Mouse (Mus musculus) layer of hippocampus, postnatal 36 days (tissue): Measurements from ENCODE around the gene Cygb. TPM values are rescaled to one million over a fixed set of nuclear protein-coding genes. Genes with fewer than 3 reads are reported as not detected.
"Not testable (repeated sequence)": the region's sequence is repeated elsewhere in the genome, so short reads cannot be mapped to it uniquely, and the experiment has no call there.

ENCODE experiments used
- DNase-seq, 2 experiments: peaks; one replicate each; pipeline ENCODE4 v3.0.0; 2022
- total RNA-seq, 2 experiments: library from RNA; stranded (reverse); gene quantifications; 2 replicates each; pipeline ENCODE4 v1.2.3; 2021

The Cygb gene
- total RNA-seq, 2 experiments from 2014 or later: 72.2 to 74.8 TPM

- DNase-seq: no peak
Measured at GRCm38 (mm10) chr11:116615735-116616437, 38.2 kb downstream of the Cygb start.

DNA sequence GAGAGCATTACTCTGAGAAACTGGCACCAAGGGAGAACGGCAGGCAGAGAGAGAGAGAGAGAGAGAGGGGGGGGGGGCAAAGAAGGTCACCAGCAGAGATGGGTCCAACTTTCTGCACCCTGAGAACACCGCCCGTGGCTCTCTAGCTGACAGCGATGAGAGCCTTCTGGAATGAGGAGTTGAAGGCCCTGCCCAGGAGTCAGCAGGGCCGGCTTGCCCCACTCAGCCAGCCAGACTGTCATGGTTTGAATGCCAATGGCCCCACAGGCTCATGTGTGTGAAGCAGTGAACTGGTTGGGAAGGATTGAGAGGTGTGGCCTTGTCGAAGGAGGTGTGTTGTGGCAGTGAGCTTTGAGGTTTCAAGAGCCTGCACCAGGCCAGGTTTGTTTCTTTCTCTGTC is 40.9 kb downstream of the Cygb start:
- DNase-seq: no peak

GRCm38 (mm10) chr11:116612554-116612953 is 41.6 kb downstream of the Cygb start:
- DNase-seq: no peak

GRCm38 (mm10) chr11:116611883-116612282 is 42.2 kb downstream of the Cygb start:
- DNase-seq: no peak

- not testable (repeated sequence) for DNase-seq
Measured at GRCm38 (mm10) chr11:116611168-116611567, 42.9 kb downstream of the Cygb start.

DNA sequence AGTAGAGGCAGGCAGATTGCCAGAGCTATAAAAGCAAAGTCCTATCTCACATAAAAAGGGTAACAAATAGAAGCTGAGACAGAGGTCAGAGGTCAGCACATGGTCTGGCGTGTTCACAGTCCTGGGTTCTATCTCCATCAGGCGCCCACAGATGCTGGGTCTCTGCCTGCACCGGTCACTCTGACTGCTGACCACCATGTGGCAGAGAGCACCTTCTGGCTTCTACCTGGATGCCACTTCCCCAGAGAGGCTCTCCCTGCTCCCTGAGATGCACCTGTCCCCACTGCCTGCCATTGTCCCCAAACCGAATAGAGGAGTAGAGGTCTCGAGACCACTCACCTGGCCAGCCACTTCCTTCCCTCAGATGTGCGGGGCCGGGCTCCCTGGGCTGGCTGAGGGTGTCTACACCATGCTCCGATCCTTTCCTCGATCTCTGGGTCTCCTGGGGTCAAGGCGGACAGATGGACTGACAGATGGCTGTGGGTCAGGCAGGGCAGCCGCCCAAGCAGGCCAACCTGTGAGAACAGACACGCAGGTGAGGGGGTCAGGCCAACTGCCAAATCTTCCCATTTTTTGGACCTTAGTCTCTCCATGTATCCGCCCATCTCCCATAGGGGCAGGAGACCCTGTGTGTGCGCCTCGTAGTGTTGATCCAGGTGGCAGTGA is 44.0 kb downstream of the Cygb start:
- DNase-seq: no peak

DNA sequence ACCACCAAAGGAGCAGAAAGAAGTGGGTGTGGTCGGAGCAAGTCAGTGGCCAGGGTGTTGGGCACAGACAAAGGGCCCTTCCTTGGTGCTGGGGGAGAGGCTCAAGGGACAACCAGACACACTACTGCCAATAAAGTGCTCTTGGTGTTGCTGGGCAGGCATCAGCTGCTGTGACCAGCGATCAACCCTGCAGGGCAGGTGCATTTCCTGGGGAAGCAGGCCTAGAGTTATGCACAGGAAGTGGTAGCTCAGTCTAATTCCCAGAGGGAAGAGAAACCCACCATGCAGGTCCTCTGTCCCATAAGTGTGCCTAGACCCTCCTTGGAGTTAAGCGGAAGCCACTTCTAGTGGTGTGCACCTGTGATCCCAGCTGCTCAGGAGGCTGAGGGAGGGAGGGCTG is 46.4 kb downstream of the Cygb start:
- DNase-seq: no peak

DNA sequence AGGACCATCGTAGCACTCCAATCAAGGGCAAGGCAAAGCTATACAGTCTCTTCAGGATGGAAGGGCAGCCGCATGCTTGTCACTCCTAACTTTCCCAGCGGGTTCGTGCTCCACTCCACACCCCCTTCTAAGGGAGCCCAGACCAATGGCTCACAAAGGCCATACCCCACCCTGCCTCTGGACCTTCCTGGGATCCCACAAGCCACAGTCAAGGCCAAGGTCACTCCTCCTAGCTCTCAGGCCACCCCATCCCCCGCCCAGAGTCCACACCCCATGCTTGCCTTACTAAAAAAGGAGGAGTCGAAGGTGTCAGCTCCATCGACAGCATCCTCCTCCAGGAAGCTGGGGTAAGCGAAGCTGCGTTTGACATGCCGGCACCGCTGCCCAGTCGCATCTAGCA is 50.0 kb downstream of the Cygb start:
- DNase-seq: no peak

DNA sequence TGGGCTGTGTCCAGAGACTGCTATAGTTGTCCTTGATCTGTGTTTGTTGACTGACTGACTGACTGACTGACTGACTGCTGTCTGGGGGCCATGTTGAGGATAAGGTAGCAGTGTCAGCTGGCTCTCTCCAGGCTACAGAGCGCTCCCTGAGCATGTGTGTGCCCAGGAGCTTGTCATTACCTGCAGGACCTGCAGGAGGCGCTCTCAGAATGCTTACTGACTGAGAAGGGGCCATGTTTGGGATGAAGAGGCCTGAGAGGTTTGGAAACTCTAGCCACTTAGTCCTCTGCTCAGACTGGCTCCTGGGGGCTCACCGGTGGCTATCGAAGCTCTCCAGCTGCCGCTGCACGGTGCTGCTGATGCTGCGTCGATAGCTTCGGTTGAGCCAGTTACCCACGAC is 50.8 kb downstream of the Cygb start:
- DNase-seq: no peak

- no peak for DNase-seq
Measured at GRCm38 (mm10) chr11:116602043-116602442, 52.1 kb downstream of the Cygb start.

DNA sequence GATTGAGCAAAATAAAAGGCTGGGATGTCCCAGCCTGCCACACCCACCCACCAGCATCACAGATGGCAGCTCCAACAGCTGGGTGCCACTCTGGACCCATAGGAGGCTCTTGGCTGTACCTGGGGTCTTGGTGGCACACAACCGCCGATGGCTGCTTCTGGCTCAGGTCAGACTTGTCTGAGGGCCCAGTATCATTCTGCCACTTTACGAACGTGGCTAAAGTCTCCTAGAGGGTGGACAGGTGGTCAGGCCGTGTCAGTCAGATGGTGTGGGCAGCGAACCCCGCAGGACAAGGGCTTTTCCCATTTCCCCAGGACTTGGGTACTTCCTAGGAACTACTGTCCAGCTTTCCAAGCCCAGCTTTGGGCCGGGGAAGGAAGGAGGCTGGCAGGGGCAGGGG is 52.9 kb downstream of the Cygb start:
- DNase-seq: no peak

DNA sequence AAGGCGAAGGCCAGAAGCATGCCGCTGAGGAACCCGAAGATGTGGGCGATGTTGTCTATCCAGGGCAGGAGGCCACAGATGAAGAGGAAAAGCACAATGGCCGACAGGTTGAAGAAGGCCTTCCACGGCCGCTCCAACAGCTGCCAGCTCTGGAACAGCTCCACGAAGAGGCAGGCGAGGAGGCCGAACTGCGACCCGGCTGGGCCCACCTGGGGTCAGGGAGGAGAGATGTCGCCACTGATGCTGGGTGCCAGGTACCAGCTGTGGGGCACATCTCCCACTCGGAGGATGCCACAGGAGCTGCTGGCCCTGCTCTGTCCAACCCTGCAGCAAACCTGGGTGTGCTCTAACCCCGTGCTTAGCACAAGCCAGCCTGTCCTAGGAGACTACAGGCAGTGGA is 54.9 kb downstream of the Cygb start:
- no peak for DNase-seq

- no peak for DNase-seq
Measured at GRCm38 (mm10) chr11:116598193-116598592, 55.9 kb downstream of the Cygb start.

- no peak for DNase-seq
Measured at GRCm38 (mm10) chr11:116596766-116597165, 57.3 kb downstream of the Cygb start.

Other genes with a start within 250 kb of the Cygb start
- 100 to 1,000 TPM; 212 to 247 TPM for gene Rnf157, start 241.3 kb downstream of the Cygb start, total RNA-seq
- gene Ubald2, start 220.2 kb downstream of the Cygb start, total RNA-seq: 10 to 100 TPM; 37.4 to 38.0 TPM
- gene Qrich2, start 188.1 kb downstream of the Cygb start, total RNA-seq: not detected
- gene Prpsap1, start 160.1 kb downstream of the Cygb start, total RNA-seq: 10 to 100 TPM; 93.0 to 93.3 TPM
- gene Sphk1, start 123.4 kb downstream of the Cygb start, total RNA-seq: 1 to 10 TPM; 1.3 to 2.4 TPM
- gene Ube2o, start 72.9 kb downstream of the Cygb start, total RNA-seq: 10 to 100 TPM; 91.3 to 98.8 TPM
- gene Aanat, start 67.9 kb downstream of the Cygb start, total RNA-seq: under 1 TPM; 0.33 to 0.77 TPM
- 1 to 10 TPM in 1 of 2 experiments, under 1 TPM in 1; 0.90 to 1.4 TPM for gene Rhbdf2, start 27.3 kb downstream of the Cygb start, total RNA-seq
- gene Prcd, start 779 bp downstream of the Cygb start, total RNA-seq: 1 to 10 TPM; 5.0 to 5.2 TPM
- not detected for gene St6galnac1, start 121.2 kb upstream of the Cygb start, total RNA-seq
- gene Mxra7, start 173.7 kb upstream of the Cygb start, total RNA-seq: 10 to 100 TPM; 22.3 to 22.6 TPM
- gene Mettl23, start 189.0 kb upstream of the Cygb start, total RNA-seq: 10 to 100 TPM; 30.3 to 30.4 TPM
- gene Jmjd6, start 189.1 kb upstream of the Cygb start, total RNA-seq: 10 to 100 TPM; 35.0 to 44.9 TPM
- gene Mfsd11, start 198.1 kb upstream of the Cygb start, total RNA-seq: 10 to 100 TPM; 38.7 to 51.4 TPM
- gene Srsf2, start 198.8 kb upstream of the Cygb start, total RNA-seq: 100 to 1,000 TPM; 170 to 180 TPM